Mouse (Mus musculus) central nervous system, embryonic 18 days (tissue): Measurements from ENCODE around the gene Gm47959. TPM values are rescaled to one million over a fixed set of nuclear protein-coding genes. Genes with fewer than 3 reads are reported as not detected.

Experiments used
- polyA plus RNA-seq: library from polyadenylated mRNA; depleted of rRNA; stranded (reverse); fragments of >200 nt; gene quantifications from 2 replicates; pipeline ENCODE4 v1.2.3, GENCODE M21; 2012; rRNA removed

Gene Gm47959
- not detected in 2 replicates for polyA plus RNA-seq

GRCm38 (mm10) chr1:83000306-83000705, at the start of gene Gm47959:
TSS of gene Gm47959 (plus strand) at chr1:83000548.

GRCm38 (mm10) chr1:82955913-82956312, 44.4 kb upstream of the Gm47959 start, which contains the start of gene Gm7544:
TSS of gene Gm7544 (minus strand) at chr1:82956013.

GRCm38 (mm10) chr1:82959870-82960385, 40.4 kb upstream of the Gm47959 start, which contains the start of gene Gm47955:
TSS of gene Gm47955 (plus strand) at chr1:82960286.

GRCm38 (mm10) chr1:83038109-83038672, 37.8 kb downstream of the Gm47959 start, which contains the start of gene Slc19a3:
TSS of gene Slc19a3 (minus strand) at chr1:83038448.

GRCm38 (mm10) chr1:83042380-83042779, 42.0 kb downstream of the Gm47959 start, which contains the start of gene Krtap28-10:
TSS of gene Krtap28-10 (minus strand) at chr1:83042480.

GRCm38 (mm10) chr1:83044882-83045427, 44.6 kb downstream of the Gm47959 start, which contains the start of gene Gm47969:
TSS of gene Gm47969 (plus strand) at chr1:83044932.

Other genes starting within 250 kb of the Gm47959 start
- not detected in 2 replicates for gene Tm4sf20, start 232.1 kb upstream of the Gm47959 start, polyA plus RNA-seq
- gene Gm47791, start 229.3 kb upstream of the Gm47959 start, polyA plus RNA-seq: not detected in 2 replicates
- 54.6 and 57.5 TPM in 2 replicates for gene Agfg1, start 161.1 kb upstream of the Gm47959 start, polyA plus RNA-seq
- gene A030005L19Rik, start 87.2 kb upstream of the Gm47959 start, polyA plus RNA-seq: 1.8 and 2.0 TPM in 2 replicates
- gene A030014E15Rik, start 75.6 kb upstream of the Gm47959 start, polyA plus RNA-seq: 0.12 and 0.18 TPM in 2 replicates
- not detected in 2 replicates for gene Gm6217, start 69.1 kb upstream of the Gm47959 start, polyA plus RNA-seq
- gene A030003K21Rik, start 57.2 kb upstream of the Gm47959 start, polyA plus RNA-seq: not detected in 2 replicates
- gene Gm7544, start 44.5 kb upstream of the Gm47959 start, polyA plus RNA-seq: not detected in 2 replicates
- gene Gm47955, start 40.3 kb upstream of the Gm47959 start, polyA plus RNA-seq: not detected in 2 replicates
- gene Slc19a3, start 37.9 kb downstream of the Gm47959 start, polyA plus RNA-seq: 2.0 TPM in 2 replicates
- gene Krtap28-10, start 41.9 kb downstream of the Gm47959 start, polyA plus RNA-seq: not detected in 2 replicates
- not detected in 2 replicates for gene Gm47969, start 44.4 kb downstream of the Gm47959 start, polyA plus RNA-seq
- not detected in 2 replicates for gene A030005K14Rik, start 58.8 kb downstream of the Gm47959 start, polyA plus RNA-seq
- not detected in 2 replicates for gene Krtap28-13, start 60.4 kb downstream of the Gm47959 start, polyA plus RNA-seq
- gene Ccl20, start 116.2 kb downstream of the Gm47959 start, polyA plus RNA-seq: not detected in 2 replicates
- 3.0 and 5.1 TPM in 2 replicates for gene Daw1, start 159.2 kb downstream of the Gm47959 start, polyA plus RNA-seq